9 mouse cellular contexts compared by ENCODE assay signal in the genomic region with DNA sequence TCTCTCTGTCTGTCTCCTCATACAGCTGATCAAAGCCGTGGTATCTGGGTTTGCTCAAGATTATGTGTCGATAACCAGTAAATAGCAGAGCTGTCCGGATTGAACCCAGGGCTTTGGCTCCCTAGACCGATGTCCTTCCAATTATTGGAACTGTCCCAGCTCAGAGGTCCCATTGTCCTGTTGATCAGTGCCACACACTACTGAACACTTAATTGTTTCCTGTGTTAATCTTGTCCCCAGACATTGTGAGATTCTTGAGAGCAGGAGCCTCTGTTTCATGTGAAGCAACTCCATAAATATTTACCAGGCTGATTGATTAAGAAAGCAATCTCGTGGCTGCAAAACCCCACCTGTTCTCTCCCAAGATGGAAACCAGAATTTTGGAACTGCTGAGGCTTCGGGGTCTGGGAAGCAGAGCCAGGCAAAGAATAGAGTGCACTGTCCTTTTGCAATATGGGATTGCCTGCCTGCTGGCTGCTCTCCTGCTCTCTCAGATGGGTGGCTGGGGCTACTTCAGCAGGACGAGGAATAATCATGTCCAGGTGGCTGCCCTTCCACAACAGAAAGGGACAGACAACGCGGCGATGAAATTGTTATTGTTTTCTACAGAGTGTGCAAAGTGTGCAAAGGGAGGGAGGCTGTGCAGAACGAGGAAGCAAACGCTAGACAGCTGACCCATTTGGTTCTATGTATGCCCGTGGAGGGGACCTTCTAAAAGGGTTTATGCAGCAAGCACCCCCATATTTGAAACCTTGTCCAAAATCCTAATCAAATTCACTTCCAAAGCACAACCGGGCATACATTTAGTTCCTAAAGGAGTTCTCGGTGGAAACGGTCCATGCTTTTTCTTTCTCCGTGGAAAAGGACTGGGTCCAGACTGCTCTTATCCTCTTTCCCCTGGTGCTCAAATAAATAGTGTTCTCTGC. TPM values are rescaled to one million over a fixed set of nuclear protein-coding genes. Genes with fewer than 3 reads are reported as not detected.
DNase-seq lines count a peak whose midpoint lies in the region; ATAC-seq lines count a peak whose summit lies in the region.
"Had no signal": no experiment of that assay in that cellular context is flagged by ENCODE, and none has a peak within 500 bp of the region (broad histone marks: within the 10 kb centered on the region; RNA-seq: fewer than 3 reads in every experiment).

No protein-coding gene starts in this region.

- peak overlapping the region; percentile 100 for H3K27ac ChIP-seq in hindbrain, embryonic 10.5 days
- peak overlapping the region; percentile 54 for H3K27ac ChIP-seq in liver, embryonic 13.5 days

- H3K27me3 ChIP-seq in hindbrain, embryonic 10.5 days (ENCODE audit: insufficient read depth, poor library complexity, severe bottlenecking) = peaks cover 11% of the 10 kb centered on the region; the same call in 1 of the 2 replicates
- peaks cover 100% of the 10 kb centered on the region for H3K27me3 ChIP-seq in liver, embryonic 13.5 days
- H3K27me3 ChIP-seq: Patski had no signal

- H3K9ac ChIP-seq in liver, embryonic 13.5 days = no peak overlapping the region

- H3K9me3 ChIP-seq in hindbrain, embryonic 10.5 days = no peaks in the 10 kb centered on the region
- no peaks in the 10 kb centered on the region for H3K9me3 ChIP-seq in liver, embryonic 13.5 days (replicated peaks)

- H3K4me3 ChIP-seq in hindbrain, embryonic 10.5 days = peak overlapping the region; percentile 92
- H3K4me3 ChIP-seq in liver, embryonic 13.5 days (replicated peaks) = no peak overlapping the region

- H3K4me1 ChIP-seq in hindbrain, embryonic 10.5 days (replicated peaks) = peaks cover 99% of the 10 kb centered on the region
- H3K4me1 ChIP-seq in liver, embryonic 13.5 days (replicated peaks) = peaks cover 66% of the 10 kb centered on the region

- peak; percentile 22 for DNase-seq in urinary bladder, postnatal 14 days (ENCODE audit: low spot score)
- DNase-seq in urinary bladder, postnatal 25 days (ENCODE audit: low spot score) = no peak
- peak; percentile 49 for DNase-seq in hindbrain, embryonic 10.5 days (ENCODE audit: low spot score)
- no peak for DNase-seq in liver, embryonic 13.5 days
- DNase-seq in retina, embryonic 14.5 days (ENCODE audit: low spot score) = peak; percentile 41
- DNase-seq in cerebellum, adult 18-20 months = no peak
- DNase-seq in cerebellum, adult 8-10 months = no peak
- no peak for DNase-seq in adrenal gland, adult 8-10 months

- H3K4me2 ChIP-seq in liver, embryonic 13.5 days = peak overlapping the region; percentile 61

- peaks cover 13% of the 10 kb centered on the region for H3K36me3 ChIP-seq in hindbrain, embryonic 10.5 days
- no peaks in the 10 kb centered on the region for H3K36me3 ChIP-seq in liver, embryonic 13.5 days

- no peak for ATAC-seq in liver, embryonic 13.5 days (ENCODE audit: low read depth)

- 14% methylated on average over 17 of the region's 17 CpGs for WGBS in hindbrain, embryonic 10.5 days
- WGBS in liver, embryonic 13.5 days (ENCODE audit: insufficient replicate concordance) = 23% methylated on average over 17 of the region's 17 CpGs

RNA-seq across cellular contexts. Expression of gene Id3, which starts 0.8 kb away (rescaled TPM):
- 576 and 684 TPM in 2 replicates for polyA plus RNA-seq in hindbrain, embryonic 10.5 days (2016; fragmentation: Nextera tagmentation; extraction: Ambion mirVana)
- polyA plus RNA-seq in liver, embryonic 13.5 days (2015; fragmentation: Nextera tagmentation; extraction: Ambion mirVana) = 48.1 and 51.3 TPM in 2 replicates
- 10 to 100 TPM; 58.3 to 76.8 (median 73.8) TPM for total RNA-seq in adrenal gland, adult 8-10 months (2022)

RNA-seq across cellular contexts. Expression of gene E2f2, which starts 29.7 kb away (rescaled TPM):
- polyA plus RNA-seq in hindbrain, embryonic 10.5 days (2016; fragmentation: Nextera tagmentation; extraction: Ambion mirVana) = 9.0 and 9.4 TPM in 2 replicates
- polyA plus RNA-seq in liver, embryonic 13.5 days (2015; fragmentation: Nextera tagmentation; extraction: Ambion mirVana) = 64.7 and 72.1 TPM in 2 replicates
- 1 to 10 TPM; 2.6 to 3.6 (median 2.7) TPM for total RNA-seq in adrenal gland, adult 8-10 months (2022)

Comparison
In these comparisons a context has a peak if more than half of its experiments do, and no peak if none do; other contexts are left out.
1. DNase-seq: peak in urinary bladder, postnatal 14 days (single experiment), hindbrain, embryonic 10.5 days (single experiment) and retina, embryonic 14.5 days (single experiment); none in urinary bladder, postnatal 25 days (single experiment), liver, embryonic 13.5 days (single experiment), cerebellum, adult 18-20 months (0 of 2), cerebellum, adult 8-10 months (single experiment) and adrenal gland, adult 8-10 months (single experiment).
2. RNA of gene Id3, which starts 0.8 kb away (polyA plus RNA-seq): 576 to 684 TPM in hindbrain, embryonic 10.5 days; 48.1 to 51.3 TPM in liver, embryonic 13.5 days; every median in the first group is over 10 times any median in the second.